Mouse (Mus musculus): ENCODE measurements around the gene Onecut1. TPM values are rescaled to one million over a fixed set of nuclear protein-coding genes. Genes with fewer than 3 reads are reported as not detected.

The Onecut1 gene
- total RNA-seq (2023): not detected

DNA sequence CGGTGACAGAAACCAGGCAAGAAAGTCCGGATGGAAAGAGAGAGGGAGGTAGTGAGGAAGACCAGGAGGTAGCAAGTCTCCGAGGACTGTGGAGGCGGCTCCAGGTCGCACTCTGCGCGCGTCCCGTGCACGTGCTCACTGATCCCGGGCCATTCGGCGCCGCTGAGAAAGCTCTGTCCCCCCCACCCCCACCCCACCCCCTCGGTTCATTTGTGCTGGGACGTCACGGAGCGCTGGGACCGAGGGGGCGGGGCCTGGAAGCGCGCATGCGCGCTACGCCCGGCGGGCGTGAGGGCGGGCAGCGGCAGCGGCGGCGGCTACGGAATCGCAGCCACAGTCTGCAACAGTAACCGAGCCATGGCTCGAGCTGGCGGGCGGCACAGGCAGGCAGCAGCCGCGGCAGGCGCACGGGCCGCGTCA lies at the start of gene Onecut1:
Onecut1 (plus strand) TSS at position 361 of the 420 bp plus-strand sequence.

Other genes with a start within 250 kb of the Onecut1 start
- 60.6 TPM for gene Fam214a, start 91.0 kb downstream of the Onecut1 start, total RNA-seq (2023)
- gene Arpp19, start 175.7 kb downstream of the Onecut1 start, total RNA-seq (2023): 146 TPM
- 36.2 TPM for gene Myo5a, start 209.1 kb downstream of the Onecut1 start, total RNA-seq (2023)

Data from CD4-positive naive resting alpha-beta T cell, adult 57 days (primary cell).